Mouse (Mus musculus): ENCODE measurements around the gene Lix1.

Gene Lix1

GRCm38 (mm10) chr17:17402222-17403004 is at the start of gene Lix1:
Gene Lix1, plus strand, starts transcription at chr17:17402672.
- in situ Hi-C loops (cut with MboI; ENCODE audit: low pct_unique_long_range_greater_than_20kb in 1 of 2, low sequenced_read_pairs in 2 of 2, unreplicated experiment in 1 of 2): loop anchor here (5.0 to 10.0 kb wide), 3 partner anchors 112 to 342 kb away; no protein-coding TSS in a partner anchor

- in situ Hi-C loops (cut with MboI; ENCODE audit: low pct_unique_long_range_greater_than_20kb in 1 of 2, low sequenced_read_pairs in 2 of 2, unreplicated experiment in 1 of 2): no loop called here
Measured at GRCm38 (mm10) chr17:17373550-17373917, 28.9 kb upstream of the Lix1 start.

DNA sequence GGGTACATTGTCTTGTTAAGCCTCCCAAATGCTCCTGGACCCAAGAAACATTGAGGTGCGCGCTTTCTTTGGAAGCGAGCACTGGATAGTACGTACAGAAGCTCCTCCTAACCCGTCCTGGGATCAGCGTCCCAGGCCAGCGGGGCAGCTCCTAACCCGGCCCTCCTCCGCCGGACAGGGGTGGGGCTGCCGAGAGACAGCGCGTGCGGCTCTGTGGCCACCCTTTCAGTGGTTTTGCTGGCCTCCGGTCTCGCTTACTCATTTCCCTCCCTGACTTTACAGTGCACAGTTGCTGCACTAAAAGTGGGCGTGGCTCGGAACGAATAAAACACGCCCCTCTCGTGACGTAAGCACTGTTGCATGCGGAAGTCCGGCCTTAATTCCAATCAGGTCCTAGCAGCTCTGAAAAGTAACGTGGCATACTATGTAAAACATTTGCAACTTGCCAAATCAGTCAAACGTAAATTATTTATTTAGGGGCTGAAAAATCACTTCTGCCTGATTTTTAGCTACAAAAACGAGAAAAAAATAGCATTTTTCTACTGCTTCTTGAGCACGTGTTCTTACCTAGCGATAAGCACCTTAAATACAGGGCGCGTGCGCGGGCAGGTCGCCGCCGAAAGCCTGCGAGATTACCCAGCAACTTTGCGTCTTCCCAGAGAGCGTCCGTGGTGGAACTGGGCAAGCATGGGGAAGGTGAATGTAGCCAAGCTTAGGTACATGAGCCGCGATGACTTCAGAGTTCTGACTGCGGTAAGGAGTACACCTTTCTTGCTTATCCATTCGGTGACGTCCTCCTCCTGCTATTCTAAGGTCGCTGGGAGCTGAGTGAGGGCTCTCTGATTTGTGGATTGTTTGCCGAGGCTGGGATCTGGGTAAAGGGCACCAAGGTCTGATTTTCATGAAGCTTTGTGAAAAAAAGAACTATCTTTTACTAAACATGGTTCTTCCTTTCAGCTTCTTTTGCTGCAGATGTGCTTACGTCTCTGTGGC is 28.3 kb upstream of the Lix1 start, which contains the start of gene Riok2:
Riok2 (plus strand) TSS at position 392 of the 993 bp plus-strand sequence.
- in situ Hi-C loops (cut with MboI; ENCODE audit: low pct_unique_long_range_greater_than_20kb in 1 of 2, low sequenced_read_pairs in 2 of 2, unreplicated experiment in 1 of 2): no loop called here

DNA sequence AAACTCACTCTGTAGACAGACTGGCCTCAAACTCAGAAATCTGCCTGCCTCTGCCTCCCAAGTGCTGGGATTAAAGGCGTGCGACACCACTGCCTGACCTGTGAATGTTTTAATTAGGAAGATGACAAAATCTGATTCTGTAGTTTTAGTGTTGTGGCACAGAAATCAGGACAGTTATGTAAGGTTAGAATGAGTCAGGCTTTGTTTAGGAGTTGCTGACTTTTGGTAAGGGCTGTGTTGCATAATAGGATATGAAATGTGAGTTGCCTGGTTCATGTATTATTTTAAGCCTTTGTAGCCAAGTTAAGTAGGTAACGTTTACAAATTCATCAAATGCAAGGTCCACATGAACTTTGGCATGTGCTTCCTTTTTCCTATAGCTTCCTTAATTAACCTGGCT is 26.9 kb upstream of the Lix1 start:
- in situ Hi-C loops (cut with MboI; ENCODE audit: low pct_unique_long_range_greater_than_20kb in 1 of 2, low sequenced_read_pairs in 2 of 2, unreplicated experiment in 1 of 2): no loop called here

DNA sequence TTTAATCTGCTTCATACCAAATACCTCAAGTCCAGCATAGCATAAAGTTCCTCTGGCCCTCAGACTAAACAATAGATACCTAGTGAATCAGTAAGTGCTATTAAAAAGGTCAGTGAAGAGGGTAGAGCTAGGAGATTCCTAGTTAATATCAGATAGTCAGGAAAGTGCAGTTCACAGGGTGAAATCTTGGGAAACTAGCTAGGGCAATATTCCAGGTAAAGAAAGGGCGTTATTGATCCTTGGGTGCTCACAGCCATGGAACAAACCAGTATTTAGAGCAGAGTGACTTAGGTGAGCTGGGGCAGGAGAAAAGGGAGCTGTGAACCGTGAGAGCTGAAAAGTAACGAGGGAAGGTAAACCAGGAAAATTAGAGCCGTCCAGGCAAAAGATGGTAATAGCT is 18.8 kb upstream of the Lix1 start:
- in situ Hi-C loops (cut with MboI; ENCODE audit: low pct_unique_long_range_greater_than_20kb in 1 of 2, low sequenced_read_pairs in 2 of 2, unreplicated experiment in 1 of 2): no loop called here

DNA sequence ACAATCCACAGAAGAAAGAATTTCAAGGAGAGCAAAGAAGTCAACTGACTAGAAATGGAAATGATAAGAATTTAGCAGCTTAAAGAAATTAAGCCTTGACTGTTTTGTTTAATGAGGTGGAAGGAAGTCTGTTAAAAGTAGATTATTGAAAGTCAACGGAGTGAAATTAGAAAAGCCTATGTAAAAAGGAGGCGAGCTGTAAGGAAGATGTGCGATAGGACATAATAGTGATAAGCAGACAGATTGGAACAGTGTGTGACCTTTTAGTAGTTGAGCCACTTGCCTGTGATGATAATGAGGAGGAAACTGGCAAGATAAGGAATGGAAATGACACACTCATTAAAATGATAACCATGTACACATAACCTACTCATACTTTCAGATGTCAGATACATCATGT is 18.0 kb upstream of the Lix1 start:
- in situ Hi-C loops (cut with MboI; ENCODE audit: low pct_unique_long_range_greater_than_20kb in 1 of 2, low sequenced_read_pairs in 2 of 2, unreplicated experiment in 1 of 2): no loop called here

DNA sequence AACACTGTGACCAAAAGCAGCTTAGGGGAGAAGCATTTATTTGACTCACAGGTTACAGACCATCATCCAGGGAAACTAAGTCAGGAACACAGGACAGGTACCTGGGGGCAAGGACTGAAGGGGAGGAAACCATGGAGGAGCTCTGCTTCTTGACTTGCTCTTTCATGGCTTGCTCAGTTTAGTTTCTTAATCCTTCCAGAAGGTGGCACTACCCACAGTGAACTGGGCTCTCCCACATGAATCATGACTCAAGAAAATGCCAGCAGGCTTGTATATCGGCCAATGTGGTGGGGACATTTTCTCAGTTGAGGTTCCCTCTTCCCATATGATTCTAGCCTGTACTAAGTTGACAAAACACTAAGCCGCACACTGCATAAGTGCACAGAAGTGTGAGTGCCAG is 16.4 kb upstream of the Lix1 start:
- in situ Hi-C loops (cut with MboI; ENCODE audit: low pct_unique_long_range_greater_than_20kb in 1 of 2, low sequenced_read_pairs in 2 of 2, unreplicated experiment in 1 of 2): no loop called here

- in situ Hi-C loops (cut with MboI; ENCODE audit: low pct_unique_long_range_greater_than_20kb in 1 of 2, low sequenced_read_pairs in 2 of 2, unreplicated experiment in 1 of 2): loop anchor here (5.0 to 10.0 kb wide), 4 partner anchors 183 to 353 kb away; no protein-coding TSS in a partner anchor
Measured at GRCm38 (mm10) chr17:17391823-17392222, 10.6 kb upstream of the Lix1 start.

- in situ Hi-C loops (cut with MboI; ENCODE audit: low pct_unique_long_range_greater_than_20kb in 1 of 2, low sequenced_read_pairs in 2 of 2, unreplicated experiment in 1 of 2): loop anchor here (5.0 to 10.0 kb wide), 4 partner anchors 182 to 352 kb away; no protein-coding TSS in a partner anchor
Measured at GRCm38 (mm10) chr17:17392863-17393262, 9.6 kb upstream of the Lix1 start.

DNA sequence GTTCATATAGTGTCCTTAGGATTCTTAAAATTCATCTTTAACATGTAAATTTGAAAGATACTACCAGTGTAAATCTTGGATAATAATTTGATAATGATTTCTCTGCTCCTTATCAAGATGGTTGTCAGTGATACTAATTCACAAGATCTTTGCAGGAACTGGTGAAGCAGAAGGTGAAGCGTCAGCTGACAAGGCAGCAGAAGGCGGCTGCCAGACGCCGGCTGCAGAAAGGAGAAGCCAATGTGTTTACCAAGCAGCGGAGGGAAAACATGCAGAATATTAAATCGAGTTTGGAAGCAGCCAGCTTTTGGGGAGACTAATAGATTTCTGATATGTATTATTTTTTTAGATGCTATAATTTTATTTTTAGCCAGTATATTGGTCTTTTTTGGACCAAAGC is 9.2 kb upstream of the Lix1 start:
- in situ Hi-C loops (cut with MboI; ENCODE audit: low pct_unique_long_range_greater_than_20kb in 1 of 2, low sequenced_read_pairs in 2 of 2, unreplicated experiment in 1 of 2): loop anchor here (5.0 to 10.0 kb wide), 4 partner anchors 182 to 352 kb away; no protein-coding TSS in a partner anchor

DNA sequence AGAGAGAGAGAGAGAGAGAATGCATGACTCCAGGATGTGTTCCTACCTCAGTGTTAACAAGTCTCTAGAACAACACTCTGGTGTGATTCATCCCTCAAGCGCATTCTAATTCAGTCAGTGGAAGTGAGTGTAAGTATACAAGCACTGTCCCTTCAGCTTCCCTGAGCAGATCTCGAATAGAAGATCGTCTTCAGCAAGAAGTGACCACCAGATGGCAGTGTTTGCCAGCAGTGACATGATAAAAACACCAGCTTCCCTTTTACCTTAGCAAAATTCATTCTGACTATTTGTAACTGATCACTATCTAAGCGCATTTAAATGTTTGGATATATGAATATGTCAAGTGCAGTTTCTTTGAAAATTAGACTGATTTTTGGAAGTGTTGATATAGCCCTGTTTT is 8.1 kb upstream of the Lix1 start:
- in situ Hi-C loops (cut with MboI; ENCODE audit: low pct_unique_long_range_greater_than_20kb in 1 of 2, low sequenced_read_pairs in 2 of 2, unreplicated experiment in 1 of 2): loop anchor here (5.0 to 10.0 kb wide), 4 partner anchors 180 to 350 kb away; no protein-coding TSS in a partner anchor

- in situ Hi-C loops (cut with MboI; ENCODE audit: low pct_unique_long_range_greater_than_20kb in 1 of 2, low sequenced_read_pairs in 2 of 2, unreplicated experiment in 1 of 2): loop anchor here (10.0 kb wide), 3 partner anchors 178 to 348 kb away; no protein-coding TSS in a partner anchor
Measured at GRCm38 (mm10) chr17:17396869-17397268, 5.6 kb upstream of the Lix1 start.

DNA sequence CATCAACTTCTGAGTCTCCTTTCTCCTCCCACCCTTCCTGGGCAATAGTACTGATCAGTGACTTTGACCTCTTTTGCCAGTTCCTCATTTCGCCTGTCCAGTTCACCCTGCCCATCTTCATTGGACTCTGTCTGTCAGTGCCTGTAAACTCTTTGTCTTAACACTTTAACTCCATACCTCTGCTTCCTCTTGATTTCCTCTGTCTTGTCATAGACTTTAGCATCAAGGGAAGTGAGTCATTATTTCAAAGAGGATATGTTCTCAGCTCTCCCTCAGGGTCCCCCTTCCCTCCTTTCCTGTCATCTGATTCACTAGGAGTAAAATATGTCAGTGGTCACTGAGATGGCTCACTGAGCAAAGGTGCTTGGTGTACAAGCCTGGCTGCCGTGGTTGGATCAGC is 3.8 kb upstream of the Lix1 start:
- in situ Hi-C loops (cut with MboI; ENCODE audit: low pct_unique_long_range_greater_than_20kb in 1 of 2, low sequenced_read_pairs in 2 of 2, unreplicated experiment in 1 of 2): loop anchor here (10.0 kb wide), 3 partner anchors 176 to 346 kb away; no protein-coding TSS in a partner anchor

DNA sequence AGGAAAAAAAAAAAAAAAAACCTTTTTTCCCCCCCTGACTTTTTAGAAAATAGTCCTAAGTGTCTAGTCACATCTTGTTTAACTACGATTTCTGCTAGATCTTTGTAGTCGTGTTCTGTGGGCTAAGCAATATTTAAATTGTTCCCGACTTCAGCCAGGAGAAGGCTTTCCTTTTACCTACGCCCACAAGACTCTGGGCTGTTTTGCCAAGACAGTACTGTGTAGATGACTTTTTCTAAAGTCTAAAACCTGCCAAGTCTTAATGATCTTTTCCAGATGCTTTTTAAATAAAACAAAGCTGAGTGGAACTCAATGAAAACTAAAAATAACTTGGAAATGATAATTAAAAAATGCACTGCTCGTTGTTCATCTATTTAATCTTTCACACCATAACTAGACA is 566 bp downstream of the Lix1 start:
- in situ Hi-C loops (cut with MboI; ENCODE audit: low pct_unique_long_range_greater_than_20kb in 1 of 2, low sequenced_read_pairs in 2 of 2, unreplicated experiment in 1 of 2): loop anchor here (5.0 to 10.0 kb wide), 3 partner anchors 112 to 342 kb away; no protein-coding TSS in a partner anchor

GRCm38 (mm10) chr17:17403578-17404112 is 1.2 kb downstream of the Lix1 start:
- in situ Hi-C loops (cut with MboI; ENCODE audit: low pct_unique_long_range_greater_than_20kb in 1 of 2, low sequenced_read_pairs in 2 of 2, unreplicated experiment in 1 of 2): loop anchor here (5.0 to 10.0 kb wide), 3 partner anchors 111 to 341 kb away; no protein-coding TSS in a partner anchor

- in situ Hi-C loops (cut with MboI; ENCODE audit: low pct_unique_long_range_greater_than_20kb in 1 of 2, low sequenced_read_pairs in 2 of 2, unreplicated experiment in 1 of 2): loop anchor here (5.0 to 10.0 kb wide), 3 partner anchors 110 to 340 kb away; no protein-coding TSS in a partner anchor
Measured at GRCm38 (mm10) chr17:17404811-17405544, 2.5 kb downstream of the Lix1 start.

DNA sequence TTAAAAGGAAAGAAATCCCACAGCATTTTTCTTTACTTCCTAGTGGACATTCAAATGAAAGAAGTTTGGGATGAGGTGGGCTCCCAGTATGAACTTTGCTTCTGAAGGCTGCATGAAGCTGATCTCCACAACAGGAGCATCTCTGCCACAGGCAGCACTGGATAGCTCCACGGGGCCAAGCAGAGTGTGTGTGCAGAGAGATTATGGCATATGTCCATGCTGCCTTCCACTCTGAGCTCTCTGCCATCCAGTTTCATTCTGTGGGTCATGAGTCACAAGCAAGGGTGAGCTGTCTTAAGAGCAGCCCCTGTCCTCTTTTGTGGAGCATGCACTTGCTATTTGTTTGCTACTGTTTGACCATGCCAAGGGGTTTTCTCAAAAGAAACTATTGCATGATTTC is 3.1 kb downstream of the Lix1 start:
- in situ Hi-C loops (cut with MboI; ENCODE audit: low pct_unique_long_range_greater_than_20kb in 1 of 2, low sequenced_read_pairs in 2 of 2, unreplicated experiment in 1 of 2): loop anchor here (10.0 kb wide), 2 partner anchors 109 to 339 kb away; no protein-coding TSS in a partner anchor

- in situ Hi-C loops (cut with MboI; ENCODE audit: low pct_unique_long_range_greater_than_20kb in 1 of 2, low sequenced_read_pairs in 2 of 2, unreplicated experiment in 1 of 2): loop anchor here (10.0 kb wide), 2 partner anchors 107 to 337 kb away; no protein-coding TSS in a partner anchor
Measured at GRCm38 (mm10) chr17:17408137-17408536, 5.7 kb downstream of the Lix1 start.
